8 mouse cellular contexts compared by ENCODE assay signal in the genomic region with DNA sequence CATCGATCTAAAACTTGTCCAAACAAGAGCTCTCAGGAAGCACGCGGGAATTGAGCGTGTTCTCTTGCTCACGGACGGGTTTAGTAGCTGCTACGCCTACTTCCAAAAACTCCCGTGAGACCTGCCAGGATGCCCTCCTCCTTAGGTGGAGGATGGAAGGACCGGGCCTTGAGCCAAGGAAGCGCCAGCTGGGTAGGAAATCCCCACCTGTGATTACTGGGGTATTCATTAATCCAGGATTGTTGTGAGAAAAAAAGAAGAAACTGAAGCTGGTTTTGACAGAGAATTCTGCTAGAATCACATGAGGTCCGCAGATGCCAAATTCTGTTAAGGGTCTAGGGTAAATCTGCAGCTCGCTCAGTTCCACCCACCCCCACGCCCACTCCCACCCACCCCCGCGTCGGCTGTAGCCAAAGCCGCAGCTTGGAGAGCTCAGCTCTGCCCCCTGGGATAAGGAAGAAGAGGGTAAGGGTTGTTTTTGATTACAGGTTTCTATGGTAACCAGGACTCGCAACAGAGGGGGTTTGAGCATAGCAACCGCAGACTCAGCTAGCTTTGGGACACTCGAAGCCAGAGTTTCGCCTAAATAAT. TPM values are rescaled to one million over a fixed set of nuclear protein-coding genes. Genes with fewer than 3 reads are reported as not detected.
DNase-seq lines count a peak whose midpoint lies in the region; ATAC-seq lines count a peak whose summit lies in the region.

No protein-coding gene starts in this region.

- peak; percentile 39 for DNase-seq in urinary bladder, postnatal 14 days (ENCODE audit: low spot score)
- no peak for DNase-seq in urinary bladder, postnatal 10 days (ENCODE audit: low spot score)
- DNase-seq in left cerebral cortex, postnatal 10 days (ENCODE audit: extremely low spot score in 1 of 2, low spot score in 2 of 2), result peak; percentile 22 to 57
- DNase-seq in skeletal muscle tissue, adult 2 months (ENCODE audit: low read depth, low spot score), result peak; percentile 30
- DNase-seq in ovary, postnatal 36 days (ENCODE audit: low spot score), result no peak

- H3K36me3 ChIP-seq in forebrain, embryonic 13.5 days (ENCODE audit: poor library complexity, severe bottlenecking), result no peaks in the 10 kb centered on the region
- H3K36me3 ChIP-seq in hindbrain, embryonic 16.5 days (ENCODE audit: control insufficient read depth, insufficient read depth, low read length), result no peaks in the 10 kb centered on the region

- ATAC-seq in forebrain, embryonic 13.5 days, result peak; percentile 83
- peak; percentile 76 for ATAC-seq in hindbrain, embryonic 16.5 days
- ATAC-seq in megakaryocyte progenitor cell, adult 5-6 weeks (replicated peaks; ENCODE audit: poor library complexity), result peak; percentile 92

- peaks cover 20% of the 10 kb centered on the region for H3K4me1 ChIP-seq in forebrain, embryonic 13.5 days
- peaks cover 8% of the 10 kb centered on the region for H3K4me1 ChIP-seq in hindbrain, embryonic 16.5 days (ENCODE audit: control insufficient read depth, insufficient read depth, low read depth, low read length)

- 0 out of 2 replicates have a peak overlapping the region, but pooled peaks have one; percentile 8 for H3K9ac ChIP-seq in forebrain, embryonic 13.5 days
- no peak overlapping the region for H3K9ac ChIP-seq in hindbrain, embryonic 16.5 days (ENCODE audit: low read depth, low read length)

- 0 out of 2 replicates have a peak, but pooled peaks cover 4% of the 10 kb centered on the region for H3K27me3 ChIP-seq in forebrain, embryonic 13.5 days
- H3K27me3 ChIP-seq in hindbrain, embryonic 16.5 days (replicated peaks; ENCODE audit: control insufficient read depth, insufficient read depth, low read length), result no peaks in the 10 kb centered on the region

- peak overlapping the region; percentile 14; the same call in 1 of the 2 replicates for H3K27ac ChIP-seq in forebrain, embryonic 13.5 days
- no peak overlapping the region for H3K27ac ChIP-seq in hindbrain, embryonic 16.5 days (ENCODE audit: low read depth, low read length)

- H3K4me3 ChIP-seq in forebrain, embryonic 13.5 days, result peak overlapping the region; percentile 23
- peak overlapping the region; percentile 31 for H3K4me3 ChIP-seq in hindbrain, embryonic 16.5 days (ENCODE audit: low read length)

- 1% methylated on average over 21 of the region's 21 CpGs for WGBS in forebrain, embryonic 13.5 days
- WGBS in hindbrain, embryonic 16.5 days, result under 1% methylated on average over 21 of the region's 21 CpGs

- intact Hi-C loops in left cerebral cortex, postnatal 10 days (cut with DNase I), result no loop called here

- no peaks in the 10 kb centered on the region for H3K9me3 ChIP-seq in forebrain, embryonic 13.5 days (replicated peaks)
- H3K9me3 ChIP-seq in hindbrain, embryonic 16.5 days (ENCODE audit: control insufficient read depth, low read length), result no peaks in the 10 kb centered on the region

- H3K4me2 ChIP-seq in forebrain, embryonic 13.5 days, result peak overlapping the region; percentile 57
- H3K4me2 ChIP-seq in hindbrain, embryonic 16.5 days (ENCODE audit: low read length), result peak overlapping the region; percentile 63

RNA-seq across cellular contexts. Expression of a gene that starts 30.0 kb away (rescaled TPM):
- polyA plus RNA-seq in forebrain, embryonic 13.5 days (2015; fragmentation: Nextera tagmentation; extraction: Ambion mirVana), result 60.8 and 61.7 TPM in 2 replicates
- polyA plus RNA-seq in hindbrain, embryonic 16.5 days (2015; fragmentation: Nextera tagmentation; extraction: Ambion mirVana), result 25.5 and 30.0 TPM in 2 replicates
- total RNA-seq in left cerebral cortex, postnatal 10 days (2021), result 10 to 100 TPM; 24.2 to 25.2 TPM
- 16.7 and 17.1 TPM in 2 replicates for total RNA-seq in megakaryocyte progenitor cell, adult 5-6 weeks (2015)
- 29.8 and 34.6 TPM in 2 replicates for total RNA-seq in megakaryocyte progenitor cell, adult 5-6 weeks (2017)

RNA-seq across cellular contexts. Expression of a gene that starts 32.7 kb away (rescaled TPM):
- 0.24 and 0.35 TPM in 2 replicates for polyA plus RNA-seq in forebrain, embryonic 13.5 days (2015; fragmentation: Nextera tagmentation; extraction: Ambion mirVana)
- polyA plus RNA-seq in hindbrain, embryonic 16.5 days (2015; fragmentation: Nextera tagmentation; extraction: Ambion mirVana), result 0.75 and 0.86 TPM in 2 replicates
- total RNA-seq in left cerebral cortex, postnatal 10 days (2021), result 1 to 10 TPM; 3.3 to 4.7 TPM
- total RNA-seq in megakaryocyte progenitor cell, adult 5-6 weeks (2015), result 70.5 and 75.2 TPM in 2 replicates
- total RNA-seq in megakaryocyte progenitor cell, adult 5-6 weeks (2017), result 27.2 and 29.0 TPM in 2 replicates

Comparison
In these comparisons a context has a peak if more than half of its experiments do, and no peak if none do; other contexts are left out.
1. DNase-seq: peak in urinary bladder, postnatal 14 days (single experiment), left cerebral cortex, postnatal 10 days (2 of 2) and skeletal muscle tissue, adult 2 months (single experiment); none in urinary bladder, postnatal 10 days (single experiment) and ovary, postnatal 36 days (single experiment).
2. RNA of a gene that starts 32.7 kb away (total RNA-seq): 27.2 to 75.2 TPM in megakaryocyte progenitor cell, adult 5-6 weeks; 3.3 to 4.7 TPM in left cerebral cortex, postnatal 10 days; every median in the first group is over 4 times any median in the second.
3. Peak in every context shown above with its lines, with median percentiles within 50 percentile points of each other: ATAC-seq.